Mouse (Mus musculus) megakaryocyte, adult 5-6 weeks (primary cell): ENCODE results near the gene Cyp26a1. TPM values are rescaled to one million over a fixed set of nuclear protein-coding genes. Genes with fewer than 3 reads are reported as not detected.
A peak's percentile ranks its signal among the peaks of the same experiment; 100 is the strongest.

Experiments used
- ATAC-seq: 2 replicates; pipeline ENCODE4 v1.8.0; 2016; ENCODE audit warnings: mild to moderate bottlenecking, inconsistent platforms; ENCODE audit not compliant: poor library complexity, severe bottlenecking
- total RNA-seq, 2 experiments: library from RNA; stranded (forward) in 1 of 2; stranded (reverse) in 1 of 2; fragments of 153-499, 151-499 nt in 1 of 2; fragments of 221-1000, 200-1000 nt in 1 of 2; gene quantifications; 2 replicates each; pipeline versions ENCODE4 v1.2.3 to v1.2.4; 2015 to 2017

The Cyp26a1 gene
- total RNA-seq, 2 experiments from 2014 or later: 0.37 TPM; not detected in 1

DNA sequence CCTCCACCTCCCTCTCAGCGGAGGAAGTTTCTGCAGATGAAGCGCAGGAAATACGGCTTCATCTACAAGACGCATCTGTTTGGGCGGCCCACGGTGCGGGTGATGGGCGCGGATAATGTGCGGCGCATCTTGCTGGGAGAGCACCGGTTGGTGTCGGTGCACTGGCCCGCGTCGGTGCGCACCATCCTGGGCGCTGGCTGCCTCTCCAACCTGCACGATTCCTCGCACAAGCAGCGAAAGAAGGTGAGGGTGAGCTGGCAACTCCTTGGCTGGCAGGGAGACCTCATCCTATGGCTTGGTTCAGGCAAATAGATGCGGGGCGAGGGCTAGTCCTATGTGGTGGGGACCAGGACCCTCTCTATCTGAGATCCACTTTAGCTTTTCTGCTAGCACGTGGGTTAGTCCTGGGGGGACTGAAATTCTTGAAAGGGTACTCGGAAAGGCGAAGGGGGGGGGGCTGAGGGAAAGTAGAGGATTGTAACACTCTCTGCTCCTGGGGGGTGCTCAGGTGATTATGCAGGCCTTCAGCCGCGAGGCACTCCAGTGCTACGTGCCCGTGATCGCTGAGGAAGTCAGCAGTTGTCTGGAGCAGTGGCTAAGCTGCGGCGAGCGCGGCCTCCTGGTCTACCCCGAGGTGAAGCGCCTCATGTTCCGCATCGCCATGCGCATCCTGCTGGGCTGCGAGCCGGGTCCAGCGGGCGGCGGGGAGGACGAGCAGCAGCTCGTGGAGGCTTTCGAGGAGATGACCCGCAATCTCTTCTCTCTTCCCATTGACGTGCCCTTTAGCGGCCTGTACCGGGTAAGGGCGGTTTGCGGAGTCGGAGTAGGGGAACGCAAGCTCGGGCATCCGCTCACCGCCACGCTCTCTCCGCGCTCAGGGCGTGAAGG is 919 bp downstream of the Cyp26a1 start:
- peak; percentile 61 for ATAC-seq

DNA sequence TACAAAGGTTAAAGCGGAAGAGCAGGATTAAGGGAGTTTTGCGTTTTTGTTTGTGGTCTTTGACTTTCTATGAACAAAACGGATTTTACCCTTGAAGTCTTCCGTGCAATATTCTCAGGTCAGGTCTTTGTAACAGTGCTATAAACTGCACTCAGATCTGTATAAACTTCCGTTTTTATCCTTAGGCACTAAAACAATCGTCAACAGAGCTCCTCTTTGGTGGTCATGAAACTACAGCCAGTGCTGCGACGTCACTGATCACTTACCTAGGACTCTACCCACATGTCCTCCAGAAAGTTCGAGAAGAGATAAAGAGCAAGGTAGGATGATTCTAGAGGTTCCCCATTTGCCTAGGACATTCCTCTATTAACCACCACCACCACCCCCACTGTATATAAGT is 2.1 kb downstream of the Cyp26a1 start:
- no peak for ATAC-seq

DNA sequence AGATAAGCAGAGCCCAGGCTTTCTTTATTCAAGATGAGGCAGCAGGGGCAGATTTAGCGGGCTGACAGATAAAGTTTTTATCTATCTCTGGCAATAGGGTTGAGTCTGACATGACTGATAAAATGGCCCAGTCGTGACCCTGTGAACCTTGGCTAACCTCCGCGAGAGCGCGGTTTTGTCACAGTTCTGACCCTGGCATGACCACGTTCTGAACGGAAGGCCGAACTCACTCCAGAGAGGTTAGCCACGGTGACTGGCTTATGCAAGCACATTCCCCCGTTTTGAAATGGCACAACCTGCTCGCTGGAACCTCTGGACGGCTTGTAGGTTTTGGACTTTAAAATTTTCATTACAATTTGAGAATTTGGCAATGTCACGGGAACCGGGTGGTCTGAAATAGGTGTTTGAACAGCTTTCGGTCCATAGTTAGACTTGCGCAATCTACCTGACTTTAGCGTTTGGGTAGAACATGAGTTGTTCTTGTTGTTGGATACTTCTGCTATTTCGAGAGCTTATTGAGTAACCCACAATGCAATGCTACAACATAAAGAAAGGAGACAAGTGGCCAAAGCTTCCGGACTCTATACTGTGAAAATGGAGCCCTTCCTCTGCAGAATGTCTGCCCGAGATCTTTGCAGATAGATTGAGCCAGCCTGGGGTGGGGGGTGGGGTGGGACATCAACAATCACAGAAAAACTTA is 4.9 kb downstream of the Cyp26a1 start:
- ATAC-seq: peak; percentile 67

DNA sequence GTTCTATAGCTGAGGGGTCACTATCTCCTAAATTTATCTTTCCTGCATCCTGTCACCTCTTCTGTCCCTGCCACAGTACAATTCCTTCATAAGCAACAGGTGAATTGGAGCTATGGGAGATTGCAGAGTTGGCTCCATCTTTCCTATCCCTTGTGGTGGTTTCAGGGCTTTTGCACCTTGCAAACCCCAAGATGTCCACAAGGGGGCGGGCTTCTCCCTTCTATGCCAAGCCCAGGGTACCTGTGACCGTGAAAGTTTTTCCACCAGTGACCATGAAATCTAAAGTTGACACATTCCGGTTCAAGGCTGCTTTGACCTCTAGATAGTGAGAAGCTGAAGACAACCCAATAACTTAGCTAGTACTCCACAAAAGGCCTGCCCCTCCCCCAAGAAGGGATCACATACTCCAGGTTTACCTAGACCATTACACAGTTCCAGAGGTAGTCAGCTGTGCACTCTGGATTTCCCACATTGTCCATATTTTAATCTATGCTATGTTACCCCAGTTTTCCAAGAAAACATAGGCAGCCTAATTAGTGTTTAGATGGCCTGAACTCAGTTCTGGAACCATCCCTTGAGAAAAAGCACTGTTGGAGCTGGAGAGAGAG is 6.4 kb downstream of the Cyp26a1 start:
- peak; percentile 67 for ATAC-seq

DNA sequence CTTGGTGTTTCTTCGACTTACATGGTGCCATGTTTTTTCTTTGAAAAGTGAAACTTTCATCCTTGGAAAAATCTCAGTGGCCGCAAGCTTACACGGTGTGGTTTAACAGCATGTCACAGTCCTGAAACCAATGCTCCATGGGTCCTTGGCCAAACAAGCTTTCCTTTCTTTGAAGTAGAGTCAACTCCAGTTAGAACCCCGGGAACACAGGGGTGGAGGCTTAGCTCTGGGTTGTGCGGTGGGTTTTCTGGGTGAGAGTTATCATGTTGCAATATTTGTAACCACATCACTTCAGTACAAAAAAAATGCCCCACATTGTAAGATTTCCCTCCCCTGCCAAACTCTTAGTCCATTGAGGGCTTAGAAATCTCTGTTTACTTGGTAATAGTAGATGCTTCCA is 8.1 kb downstream of the Cyp26a1 start:
- ATAC-seq: no peak

DNA sequence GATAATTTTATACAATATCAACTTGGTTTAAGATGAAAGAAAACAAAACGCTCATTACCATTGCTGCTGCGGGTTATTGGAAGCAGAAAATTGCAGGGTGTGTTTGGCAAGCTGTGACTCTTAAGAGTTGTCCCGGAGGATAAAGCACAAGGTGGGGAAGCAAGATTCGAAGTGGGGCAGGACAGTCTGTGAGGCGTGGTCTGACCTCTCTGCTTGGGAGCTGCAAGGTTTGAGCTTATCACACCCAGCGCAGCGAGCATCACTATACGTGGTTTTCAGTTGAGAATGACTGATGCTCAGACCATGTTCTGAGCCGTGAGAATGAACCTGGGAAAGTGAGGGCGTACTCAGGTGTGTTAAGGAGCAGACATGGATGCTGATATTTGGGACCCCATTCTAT is 17.1 kb downstream of the Cyp26a1 start:
- ATAC-seq: no peak

DNA sequence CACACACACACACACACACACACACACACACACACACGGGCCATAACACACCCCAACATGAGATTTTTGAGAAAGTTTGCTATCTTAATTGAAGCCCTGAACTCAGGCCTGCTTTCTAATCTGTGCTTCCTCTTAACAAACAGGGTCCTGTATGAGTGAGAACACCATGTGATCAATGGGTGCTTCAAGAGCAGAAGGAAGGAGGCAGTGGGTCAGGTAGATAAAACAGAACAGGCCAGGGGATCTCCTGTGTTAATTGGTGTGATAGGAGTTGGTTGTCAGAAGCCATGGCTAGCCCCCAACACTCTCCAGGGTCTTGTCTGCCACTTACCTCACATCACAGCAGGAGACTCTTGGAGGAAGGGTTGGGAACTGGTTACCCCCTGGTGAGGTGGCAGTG is 18.4 kb downstream of the Cyp26a1 start:
- ATAC-seq: no peak

DNA sequence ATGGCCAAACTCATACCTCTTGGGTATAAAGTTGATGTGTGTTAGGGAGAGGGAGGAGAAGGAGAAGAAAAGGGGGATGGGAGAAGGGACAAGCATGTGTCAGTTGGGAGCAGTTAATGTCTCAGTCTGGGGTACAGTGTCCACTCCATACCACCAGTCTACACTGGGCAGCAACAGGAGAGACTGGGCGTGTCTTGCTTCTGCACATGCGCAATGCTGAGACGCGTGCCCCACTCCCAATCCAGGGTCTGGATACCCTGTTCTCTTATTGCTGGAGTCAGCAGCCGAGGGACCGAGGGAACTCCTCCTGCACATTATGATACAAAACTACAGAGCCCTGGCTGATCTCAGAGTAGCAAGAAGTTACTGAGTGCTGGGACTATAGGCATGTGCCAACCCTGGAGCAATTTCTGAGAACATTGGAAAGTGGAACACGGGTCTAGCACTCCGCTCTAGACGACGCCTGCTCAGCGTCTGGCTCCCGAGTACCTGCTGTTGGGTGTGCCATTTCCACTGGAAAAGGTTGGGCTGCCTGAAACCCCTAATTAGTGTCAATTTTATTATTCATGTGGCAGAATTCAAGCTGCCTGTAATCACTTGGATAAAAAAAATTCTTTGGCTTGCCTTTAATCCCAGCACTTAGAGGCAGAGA is 19.1 kb downstream of the Cyp26a1 start:
- no peak for ATAC-seq

DNA sequence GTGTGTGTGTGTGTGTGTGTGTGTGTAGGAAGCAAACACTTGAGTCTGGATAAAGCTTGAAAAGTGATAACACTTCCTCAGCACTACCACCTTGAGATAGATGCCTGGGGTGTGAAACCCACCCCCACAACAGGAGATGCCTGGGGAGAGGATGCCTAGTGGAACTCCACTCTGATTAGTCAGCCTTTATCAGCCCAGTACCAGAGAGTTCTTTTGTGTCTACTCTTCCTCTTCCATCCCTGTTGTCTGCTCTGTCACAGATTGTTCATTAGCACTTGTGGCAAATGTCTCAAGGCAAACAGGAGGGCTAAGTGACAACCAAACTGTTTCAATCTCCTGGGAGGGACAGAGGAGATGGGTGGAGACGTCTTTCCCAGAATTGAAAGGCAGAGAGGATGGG is 21.6 kb downstream of the Cyp26a1 start:
- ATAC-seq: no peak

DNA sequence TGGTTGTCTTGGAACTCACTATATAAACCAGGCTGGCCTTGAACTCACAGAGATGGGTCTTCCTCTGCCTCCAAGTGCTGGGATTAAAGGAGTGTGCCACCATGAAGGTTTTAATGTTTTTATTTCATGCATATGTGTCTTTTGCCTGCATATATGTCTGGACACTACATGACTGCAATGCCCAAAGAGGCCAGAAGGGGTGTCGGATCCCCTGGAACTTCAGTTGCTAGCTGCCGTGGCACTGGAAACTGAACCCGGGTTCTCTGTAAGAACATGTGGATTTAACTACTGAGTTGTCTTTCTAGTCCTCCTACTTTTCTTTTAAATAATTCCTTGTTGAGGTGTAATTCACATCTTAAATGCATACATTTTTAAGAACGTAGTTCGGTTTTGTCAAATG is 27.0 kb downstream of the Cyp26a1 start:
- no peak for ATAC-seq

DNA sequence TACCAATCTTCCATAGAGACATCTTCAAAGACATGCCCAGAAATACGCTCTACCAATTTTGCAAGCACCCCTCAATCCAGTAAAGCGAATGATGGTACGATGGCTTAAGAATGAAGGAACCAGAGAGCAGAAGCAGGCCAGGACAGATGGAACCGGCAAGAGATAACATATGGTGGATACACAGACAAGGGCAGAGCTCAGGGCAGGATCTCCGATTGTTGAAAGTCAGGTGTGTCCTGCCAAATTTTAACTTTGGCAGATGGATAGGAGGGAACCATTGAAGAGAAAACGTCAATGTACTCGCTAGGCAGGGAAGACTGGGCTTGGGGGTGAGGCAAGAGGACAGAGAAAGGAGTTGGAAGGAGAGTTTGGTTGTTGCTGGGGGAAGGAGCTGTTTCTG is 29.0 kb downstream of the Cyp26a1 start:
- ATAC-seq: no peak

DNA sequence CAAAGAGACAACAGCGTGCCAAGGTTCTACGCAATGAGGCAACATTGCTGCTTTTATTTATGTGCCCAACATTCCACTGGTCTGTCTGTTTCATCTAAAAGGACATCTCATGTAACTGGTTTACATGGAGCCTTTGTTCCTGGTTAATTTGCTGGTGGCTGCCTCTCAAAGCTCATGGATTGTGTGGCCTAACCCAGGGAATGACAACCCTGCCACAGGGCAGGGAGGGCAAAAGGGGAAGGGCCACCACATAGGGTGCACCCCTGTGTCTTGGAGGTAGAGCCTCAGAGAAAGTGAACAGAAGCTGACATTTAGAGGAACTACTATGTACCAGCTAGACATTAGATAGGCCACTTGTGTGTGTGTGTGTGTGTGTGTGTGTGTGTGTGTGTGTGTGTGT is 29.8 kb downstream of the Cyp26a1 start:
- no peak for ATAC-seq

DNA sequence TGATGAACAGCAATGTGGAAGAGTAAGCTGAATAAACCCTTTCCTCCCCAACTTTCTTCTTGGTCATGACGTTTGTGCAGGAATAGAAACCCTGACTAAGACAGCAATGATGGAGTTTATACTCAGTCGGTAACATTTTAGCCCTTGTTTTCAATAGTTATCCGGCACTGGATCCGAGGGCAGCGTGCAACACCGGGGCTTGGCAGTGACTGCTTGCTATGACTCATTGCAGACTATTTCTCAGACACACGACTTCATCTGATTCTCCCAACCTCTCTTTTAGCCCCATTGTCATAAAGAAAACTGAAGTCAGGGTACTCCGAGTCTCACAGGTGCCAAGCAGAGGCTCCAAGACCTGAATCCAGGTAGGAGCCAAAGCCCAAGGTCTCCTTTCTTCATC is 37.8 kb downstream of the Cyp26a1 start:
- ATAC-seq: no peak

DNA sequence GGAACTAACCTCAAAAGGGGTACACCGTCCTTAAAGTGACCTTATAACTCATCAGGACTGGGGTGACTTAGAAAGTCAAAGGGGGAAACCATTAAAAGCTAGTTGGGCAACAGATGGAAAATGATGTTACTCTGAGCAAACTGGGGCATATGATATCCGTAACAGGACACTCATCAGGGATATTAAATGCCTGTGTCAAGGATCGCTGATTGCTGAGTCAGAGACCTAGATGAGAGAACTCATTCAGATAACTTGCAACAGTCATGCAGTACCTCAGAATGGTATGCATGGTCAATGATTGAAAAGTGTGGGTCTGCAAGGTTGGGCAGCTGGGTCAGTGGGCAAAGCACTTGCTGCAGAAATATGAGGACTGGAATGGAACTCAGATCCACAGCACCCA is 41.0 kb downstream of the Cyp26a1 start:
- ATAC-seq: no peak

DNA sequence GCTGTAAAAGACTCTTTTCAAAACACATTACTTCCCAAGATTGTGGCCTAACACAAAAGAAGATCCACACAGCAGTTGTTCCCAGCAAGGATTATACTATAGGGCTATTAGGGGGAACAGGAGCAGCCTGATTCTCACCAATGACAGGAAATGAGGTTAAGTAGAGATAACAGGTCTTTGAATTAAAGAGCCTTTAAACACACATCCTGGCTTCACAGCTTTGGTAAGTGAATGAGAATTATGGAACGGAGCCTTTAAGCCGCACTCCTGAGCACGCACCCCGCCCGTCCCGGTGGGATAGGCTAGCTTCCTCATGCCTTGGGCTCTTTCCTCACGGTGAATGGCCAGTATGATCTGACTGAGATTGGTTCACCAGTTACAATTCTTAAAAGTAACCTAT is 42.4 kb downstream of the Cyp26a1 start:
- ATAC-seq: no peak

Other genes with a start within 250 kb of the Cyp26a1 start
- gene Exoc6, start 147.4 kb upstream of the Cyp26a1 start, total RNA-seq (2015): 67.1 and 69.4 TPM in 2 replicates
- 96.3 and 108 TPM in 2 replicates for gene Exoc6, start 147.4 kb upstream of the Cyp26a1 start, total RNA-seq (2017)
- gene Cyp26c1, start 12.2 kb upstream of the Cyp26a1 start, total RNA-seq (2015): not detected in 2 replicates
- gene Cyp26c1, start 12.2 kb upstream of the Cyp26a1 start, total RNA-seq (2017): not detected in 2 replicates